Mouse (Mus musculus) spleen, adult 12 weeks (tissue): ENCODE measurements around the gene Spef2.

Experiments
- DNase-seq: peaks from one replicate; pipeline ENCODE4 v3.0.0; 2022; ENCODE audit warnings: low spot score

Spef2 gene

DNA sequence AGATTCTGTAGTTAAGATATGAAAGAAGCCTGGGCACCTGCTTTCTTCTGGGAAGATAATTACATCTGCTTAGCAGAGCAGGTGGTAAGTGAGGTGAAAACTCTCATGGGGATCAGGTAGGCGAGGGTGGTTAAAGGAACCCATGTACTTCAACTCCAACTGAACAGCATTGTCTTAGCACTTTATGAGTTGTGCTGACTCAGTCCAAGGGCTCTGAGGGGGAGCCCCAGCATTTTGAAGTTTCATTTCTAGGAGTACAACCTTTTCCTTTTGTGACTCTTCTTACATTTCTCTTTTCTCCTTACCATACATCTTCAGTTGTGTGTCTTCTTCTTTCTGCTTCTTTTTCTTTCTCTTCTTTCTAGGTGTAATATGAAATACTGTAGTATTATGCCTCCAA, 213.5 kb downstream of the Spef2 start:
- DNase-seq: no peak

DNA sequence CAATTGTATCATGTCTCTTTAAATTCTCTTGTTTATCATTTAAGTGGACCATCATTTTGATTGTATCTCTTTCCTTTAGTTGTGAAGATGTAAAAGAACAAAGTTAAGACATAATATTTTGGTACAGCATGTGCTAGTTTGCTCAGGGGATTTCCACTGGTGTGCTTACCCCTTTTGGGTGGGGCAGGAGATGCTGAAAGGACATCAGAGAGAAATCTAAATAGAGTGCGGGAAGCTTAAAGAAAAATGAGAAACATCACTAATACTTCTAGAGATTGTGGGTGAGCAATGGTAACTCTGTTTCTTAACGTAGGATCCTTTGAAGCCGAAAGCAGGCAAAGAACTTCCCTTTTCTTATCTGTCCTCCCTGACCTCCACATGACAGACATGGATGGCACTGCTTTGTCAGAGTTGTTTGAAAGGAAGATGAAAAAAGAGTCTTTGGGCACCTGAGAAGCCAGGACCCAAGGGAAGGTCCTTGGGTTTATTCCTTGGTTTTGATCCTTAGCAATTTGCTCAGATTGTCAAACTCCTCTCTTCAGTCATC, 215.2 kb downstream of the Spef2 start:
- no peak for DNase-seq

DNA sequence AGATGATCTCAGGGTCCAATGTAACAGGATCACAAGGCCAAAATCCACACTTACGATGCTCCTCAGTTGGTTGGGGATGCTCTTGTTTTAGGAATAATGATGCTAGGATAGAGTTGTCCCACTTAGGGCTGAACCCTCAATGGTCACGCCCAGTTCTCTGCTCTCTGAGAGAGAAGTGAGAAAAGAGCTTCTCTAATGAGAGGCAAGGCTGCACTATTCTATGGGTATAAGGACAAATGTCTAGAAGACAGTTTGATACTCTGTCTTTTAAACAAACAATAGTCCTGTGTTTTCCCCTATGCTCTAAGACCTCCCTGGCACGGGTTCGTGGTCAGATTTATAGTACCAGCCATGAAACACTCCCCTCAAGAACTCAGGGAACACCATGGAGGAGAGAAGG, 218.6 kb downstream of the Spef2 start, which contains the start of gene Il7r:
Gene Il7r (minus strand): TSS at position 101 of the 400 bp plus-strand sequence.
- no peak for DNase-seq

DNA sequence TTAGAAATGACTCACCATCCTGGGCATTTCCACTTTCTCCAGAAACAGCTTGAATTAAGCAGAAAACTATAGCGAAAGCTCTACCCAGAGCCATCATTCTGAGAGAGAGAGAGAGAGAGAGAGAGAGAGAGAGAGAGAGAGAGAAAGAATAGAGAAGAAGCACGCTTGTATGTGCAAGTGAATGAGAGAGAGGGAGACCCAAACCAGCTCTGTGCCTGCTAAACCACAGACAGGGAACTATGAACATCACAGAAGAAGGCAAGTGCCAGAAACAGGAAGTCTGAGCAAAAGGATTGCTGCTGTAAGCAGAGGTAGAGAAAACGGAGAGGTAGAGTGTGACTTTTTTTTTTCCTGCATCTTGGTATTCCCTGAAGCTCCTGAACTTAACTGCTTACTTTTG, 219.0 kb downstream of the Spef2 start:
- DNase-seq: no peak
